Mouse (Mus musculus) skeletal muscle tissue, adult 2 months (tissue): ENCODE measurements around the gene Vegfb.

ENCODE experiments used
- DNase-seq: peaks from one replicate; pipeline ENCODE4 v3.0.0-alpha.2; 2012; ENCODE audit warnings: low read depth, low spot score

Vegfb gene

DNA sequence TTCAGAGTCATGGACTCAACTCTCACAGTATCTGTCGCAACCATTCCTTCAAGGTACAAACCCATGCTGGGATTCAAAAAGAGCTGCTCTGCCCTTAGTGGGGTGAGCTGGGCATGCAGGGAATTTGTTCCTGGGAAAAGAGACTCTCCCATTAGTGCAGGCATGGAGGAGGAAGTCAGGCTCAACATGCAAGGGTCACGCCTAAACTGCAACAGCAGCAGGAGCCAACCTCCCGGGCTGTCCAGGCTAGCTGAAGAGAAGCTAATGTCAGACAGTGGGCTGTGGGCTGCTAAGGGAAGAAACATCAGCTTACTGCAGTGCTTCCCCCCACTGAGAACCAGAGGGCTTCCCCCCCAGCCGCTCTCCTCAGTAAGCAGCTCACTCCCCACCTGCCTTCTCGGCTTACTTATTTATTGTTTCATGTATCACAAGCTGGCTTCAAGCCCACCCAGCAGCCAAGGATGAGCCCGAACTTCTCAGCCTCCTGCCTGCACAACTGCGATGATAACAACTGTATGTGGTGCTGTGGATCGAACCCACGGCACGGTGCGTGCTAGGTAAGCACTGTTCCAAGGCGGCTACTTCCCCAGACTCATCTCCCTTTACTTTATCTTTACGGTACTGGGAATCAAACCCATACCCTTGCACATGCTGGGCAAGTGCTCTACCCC is 15.1 kb downstream of the Vegfb start:
- DNase-seq, result no peak

DNA sequence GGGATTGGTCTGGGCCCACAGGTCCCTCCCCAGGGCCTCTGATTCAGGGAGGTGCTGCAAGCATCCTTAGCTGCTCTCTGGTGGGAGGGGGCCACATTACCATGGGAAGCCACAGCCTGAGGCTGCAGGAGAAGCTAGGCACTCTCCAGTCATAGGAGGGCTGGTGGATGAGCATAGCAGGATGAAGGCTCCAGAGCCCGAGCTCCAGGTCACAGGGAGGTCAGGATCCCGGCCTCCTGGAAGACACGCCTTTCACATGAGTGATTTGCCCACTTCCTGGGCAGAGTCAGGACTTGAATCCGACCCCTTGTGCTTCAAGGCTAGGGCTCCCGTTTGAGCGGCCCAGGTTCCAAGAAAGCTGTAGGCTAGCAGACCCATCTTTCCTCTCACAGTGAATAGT is 15.8 kb downstream of the Vegfb start:
- no peak for DNase-seq

DNA sequence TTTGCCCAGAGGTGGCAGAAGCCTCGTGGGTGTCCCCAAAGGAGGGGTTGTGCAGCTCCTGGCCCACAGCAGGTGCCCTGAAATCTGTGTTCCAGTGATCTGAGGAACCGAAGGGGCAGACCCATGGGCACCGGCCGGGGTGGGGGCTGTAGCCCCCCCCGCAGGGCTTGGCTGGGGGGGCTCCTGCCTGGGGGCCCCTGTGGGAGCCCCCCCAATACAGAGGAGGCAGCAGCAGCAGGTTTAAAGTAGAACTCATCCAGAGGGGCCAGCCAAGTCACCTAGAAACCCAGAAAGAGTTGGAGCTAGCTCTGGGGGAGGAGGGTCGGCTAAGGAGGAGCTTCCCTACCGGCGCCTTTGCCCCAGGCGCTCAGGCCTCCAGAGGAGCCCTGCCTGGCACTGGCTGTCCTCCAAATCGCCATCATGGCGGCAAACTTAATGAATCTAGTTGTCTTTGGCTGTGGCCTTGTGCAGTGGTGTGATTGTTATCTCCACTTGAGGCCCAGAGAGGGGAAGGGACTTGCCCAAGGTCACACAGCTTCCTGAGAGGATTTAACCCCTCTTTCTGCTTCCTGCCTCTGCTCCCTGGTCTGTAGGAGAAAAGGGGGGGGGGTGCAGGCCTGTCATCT is 16.9 kb downstream of the Vegfb start:
- no peak for DNase-seq

DNA sequence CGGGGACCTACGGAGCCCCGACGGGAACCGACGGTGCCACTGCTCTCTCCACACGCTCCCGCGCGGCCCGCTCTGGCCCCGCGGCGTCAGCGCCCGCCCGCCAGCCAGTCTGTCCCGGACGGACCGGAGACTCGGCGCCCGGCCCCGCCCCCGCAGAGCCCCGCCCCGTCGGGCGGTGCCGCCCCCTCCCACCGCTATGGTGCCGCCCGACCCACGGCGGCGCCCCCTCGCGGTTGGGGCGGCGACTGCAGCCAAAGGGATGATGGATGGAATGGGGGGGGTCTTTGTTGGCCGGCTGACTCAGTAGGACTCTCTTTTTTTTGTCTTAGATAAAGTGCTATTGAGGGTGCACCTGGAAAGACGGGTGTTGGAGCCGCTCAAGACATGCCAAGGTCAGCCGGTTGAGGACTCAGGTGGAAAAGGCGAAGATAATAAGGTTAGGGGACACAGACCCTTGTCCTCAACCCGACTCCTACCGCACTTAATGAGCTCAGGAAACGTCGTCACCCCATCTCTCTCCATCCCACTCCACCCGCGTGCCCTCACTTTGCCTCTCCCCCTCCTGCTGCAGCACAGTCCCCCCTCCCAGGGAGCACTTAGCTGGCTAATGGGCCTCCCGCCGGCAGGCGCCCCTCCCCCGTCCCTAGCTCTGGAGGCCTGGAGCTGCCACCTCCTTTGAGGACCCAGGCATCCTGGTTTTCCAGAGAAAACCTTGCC is 17.6 kb downstream of the Vegfb start:
- no peak for DNase-seq

DNA sequence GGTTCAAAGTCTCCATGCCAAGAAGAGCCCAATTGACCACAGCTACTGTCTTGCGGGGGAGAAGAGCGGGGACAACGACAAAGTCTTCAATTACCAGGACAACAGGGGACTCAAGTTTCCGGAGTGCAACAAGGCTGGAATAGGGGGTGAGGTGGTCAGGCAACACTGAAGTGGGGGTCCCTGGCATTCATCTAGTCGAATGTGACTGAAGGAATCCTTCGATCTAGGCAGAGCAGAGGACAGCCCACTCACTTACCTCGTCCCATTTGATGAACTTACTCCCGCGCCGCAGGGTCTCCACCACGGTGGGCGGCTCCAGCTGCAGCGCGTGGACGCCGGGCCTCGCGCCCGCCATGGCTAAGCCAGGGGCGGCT is 18.2 kb downstream of the Vegfb start:
- DNase-seq, result no peak

DNA sequence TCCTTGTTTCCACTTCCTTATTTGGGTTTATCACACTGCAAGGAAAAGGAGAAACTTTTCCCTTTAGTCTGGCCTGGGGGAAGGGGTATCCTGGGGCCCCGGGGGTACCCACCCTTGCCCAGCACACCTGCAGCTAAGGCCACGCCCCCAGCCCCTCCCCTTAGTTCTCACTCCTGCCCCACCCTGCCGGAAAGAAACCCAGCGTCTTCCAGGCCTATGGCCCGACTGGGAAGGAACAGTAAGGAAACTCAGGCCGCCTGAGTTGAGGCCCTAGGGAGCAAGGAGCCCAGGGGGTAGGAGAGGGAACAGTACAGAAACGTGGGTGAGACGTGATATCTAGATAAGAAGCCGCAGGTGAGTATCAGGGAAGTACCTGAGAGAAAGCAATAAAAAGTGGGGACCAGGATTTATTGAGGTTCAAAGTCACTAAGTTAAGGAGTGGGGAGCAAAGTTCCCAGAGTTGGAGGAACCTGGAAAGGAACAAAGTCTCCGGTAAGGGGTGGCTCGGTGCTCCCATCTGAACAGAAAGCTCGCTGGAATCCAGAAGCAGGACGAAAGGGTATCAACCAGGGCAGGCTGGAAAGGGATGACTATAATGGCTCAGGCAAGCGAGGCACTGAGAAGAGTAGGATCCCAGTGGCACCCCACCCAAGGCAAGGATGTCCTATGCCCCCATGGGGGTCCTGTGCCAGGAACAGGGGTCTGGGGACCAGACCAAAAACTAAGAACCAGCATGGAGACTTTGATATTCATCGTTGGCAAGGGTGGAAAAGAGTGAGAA is 18.8 kb downstream of the Vegfb start:
- no peak for DNase-seq

DNA sequence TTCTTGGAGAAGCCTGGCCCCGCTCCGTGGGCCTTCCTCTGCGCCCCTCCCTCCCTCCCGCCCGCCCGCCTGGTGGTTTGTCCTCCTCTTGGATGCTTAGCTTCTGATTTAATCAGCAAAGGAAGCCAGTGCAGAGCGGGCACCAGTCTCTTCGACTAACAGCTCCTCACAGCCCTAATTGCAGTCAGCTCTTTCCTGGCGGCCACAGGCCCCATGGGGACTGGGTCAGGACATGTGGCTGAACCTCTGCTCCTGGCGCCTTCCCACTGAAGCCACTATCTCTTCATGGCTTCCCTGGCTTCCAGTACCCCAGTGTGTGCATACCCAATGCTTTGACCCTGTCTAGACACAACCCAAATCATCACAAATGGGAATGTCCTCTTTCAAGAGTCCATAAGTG is 31.0 kb downstream of the Vegfb start:
- DNase-seq, result no peak

DNA sequence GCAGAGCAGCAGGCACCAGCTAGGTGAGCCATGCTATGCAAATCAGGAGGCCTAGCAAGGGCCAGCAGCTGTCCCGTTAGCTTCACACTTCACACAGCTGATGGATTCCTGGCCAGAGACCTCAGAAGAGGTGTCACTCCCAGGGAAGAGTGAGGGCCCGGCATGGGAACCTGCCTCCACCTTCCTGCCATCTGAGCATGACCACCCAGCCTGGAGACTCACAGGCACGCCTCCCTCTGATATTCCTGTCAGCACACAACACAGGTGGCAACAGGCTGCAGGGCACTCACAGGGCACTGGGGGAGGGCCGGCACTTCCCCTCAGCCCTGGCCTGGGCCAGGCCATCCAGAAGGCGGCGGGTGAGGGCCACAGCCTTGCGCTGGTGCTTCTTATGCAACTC is 32.0 kb downstream of the Vegfb start:
- DNase-seq, result no peak

DNA sequence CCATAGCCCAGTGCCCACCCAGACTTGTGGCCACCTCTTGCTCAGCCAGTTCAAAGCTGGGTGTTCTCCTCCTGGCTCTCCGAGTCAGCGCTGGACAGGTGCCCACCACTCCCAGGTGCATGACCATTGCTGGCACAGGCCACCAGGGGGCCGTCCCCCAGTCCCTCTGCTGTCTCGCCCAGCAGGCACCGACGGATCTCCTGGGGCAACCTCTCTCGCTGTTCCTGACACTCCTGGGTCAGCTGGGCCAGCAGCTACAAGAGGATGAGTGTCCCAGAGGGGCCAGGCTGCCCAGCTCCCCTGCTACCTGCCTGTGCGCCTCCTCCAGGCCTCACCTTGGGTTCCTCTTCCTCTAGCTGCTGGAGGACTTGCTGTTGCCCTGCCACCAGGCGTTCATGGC is 33.4 kb downstream of the Vegfb start:
- DNase-seq, result no peak

DNA sequence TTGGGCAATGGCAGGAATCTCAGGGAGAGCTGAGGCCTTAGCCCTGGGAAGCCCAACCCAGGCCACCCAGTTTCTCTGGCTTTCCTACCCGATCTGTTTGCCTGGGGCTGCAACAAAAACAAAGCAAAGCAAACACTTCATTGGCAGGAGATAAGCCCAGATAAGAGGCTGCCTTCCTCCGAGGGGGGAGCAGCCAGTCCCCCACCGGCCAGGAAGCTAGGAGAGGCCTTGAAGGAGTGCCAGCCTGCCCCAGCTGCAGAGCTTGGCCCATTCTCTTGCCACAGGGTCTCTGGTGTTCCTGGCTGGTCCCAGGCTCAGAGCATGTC is 34.8 kb downstream of the Vegfb start:
- DNase-seq, result no peak

DNA sequence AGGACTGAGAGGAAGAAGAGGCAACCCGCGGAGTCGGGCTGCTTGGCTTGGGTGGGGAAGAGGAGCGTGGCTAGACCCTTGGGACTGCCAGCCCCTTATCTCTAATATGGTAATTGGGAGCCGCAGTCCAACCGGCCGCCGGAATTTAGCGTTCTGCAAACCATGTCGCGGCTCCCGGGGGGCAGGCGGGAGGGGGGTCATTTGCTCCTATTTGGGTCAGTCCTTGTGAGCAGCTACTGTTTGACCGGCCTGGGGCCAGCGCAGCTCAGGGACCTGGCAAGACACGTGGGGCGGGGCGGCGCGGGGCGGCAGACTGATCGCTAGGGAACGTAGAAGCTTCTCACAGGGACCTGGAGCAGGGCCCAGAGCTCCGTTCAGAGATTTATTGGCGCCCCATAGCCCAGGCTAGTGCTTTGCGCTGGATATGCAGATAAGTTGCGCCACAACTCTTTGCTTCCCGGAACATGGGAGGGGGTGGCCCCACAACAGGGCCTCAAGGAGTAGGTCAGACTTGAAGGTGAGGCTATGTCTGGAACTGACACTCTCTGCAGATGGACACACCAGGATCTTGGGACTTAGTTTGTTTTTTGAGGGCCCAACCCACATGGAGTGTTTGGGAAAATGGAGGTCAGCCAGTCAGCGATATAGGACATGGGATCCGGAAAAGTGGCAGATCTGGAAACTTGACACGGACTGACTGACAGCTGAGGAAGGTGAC is 35.3 kb downstream of the Vegfb start:
- peak; percentile 87 for DNase-seq

DNA sequence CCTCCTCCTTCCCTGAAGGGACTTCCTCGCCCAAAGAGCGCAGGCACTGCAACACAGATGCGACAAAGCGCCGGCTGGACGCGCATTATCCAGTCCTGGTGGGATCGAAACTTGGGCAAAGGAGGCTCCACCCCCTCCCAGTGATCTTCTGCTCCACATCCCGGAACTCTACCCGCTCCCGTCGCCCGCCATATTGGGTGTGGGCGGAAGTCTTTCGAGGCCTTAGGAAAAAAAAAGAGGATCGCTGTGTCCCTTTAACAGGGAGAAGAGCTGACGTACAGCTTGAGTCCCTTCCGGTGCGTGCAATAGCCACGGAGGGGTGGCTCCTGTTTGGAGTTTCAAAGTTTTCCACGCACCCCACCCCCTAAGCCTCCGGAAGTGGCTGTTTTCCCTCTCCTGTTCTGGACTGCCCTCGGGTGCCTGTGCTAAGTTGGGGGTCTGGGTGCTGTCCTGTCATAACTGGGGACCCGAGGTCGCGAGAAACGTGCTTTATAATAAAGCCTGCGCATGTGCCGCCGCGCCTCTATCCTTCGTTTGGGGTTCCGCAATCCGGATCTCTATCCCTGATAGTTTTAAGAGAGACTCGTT is 36.0 kb downstream of the Vegfb start:
- peak; percentile 94 for DNase-seq

DNA sequence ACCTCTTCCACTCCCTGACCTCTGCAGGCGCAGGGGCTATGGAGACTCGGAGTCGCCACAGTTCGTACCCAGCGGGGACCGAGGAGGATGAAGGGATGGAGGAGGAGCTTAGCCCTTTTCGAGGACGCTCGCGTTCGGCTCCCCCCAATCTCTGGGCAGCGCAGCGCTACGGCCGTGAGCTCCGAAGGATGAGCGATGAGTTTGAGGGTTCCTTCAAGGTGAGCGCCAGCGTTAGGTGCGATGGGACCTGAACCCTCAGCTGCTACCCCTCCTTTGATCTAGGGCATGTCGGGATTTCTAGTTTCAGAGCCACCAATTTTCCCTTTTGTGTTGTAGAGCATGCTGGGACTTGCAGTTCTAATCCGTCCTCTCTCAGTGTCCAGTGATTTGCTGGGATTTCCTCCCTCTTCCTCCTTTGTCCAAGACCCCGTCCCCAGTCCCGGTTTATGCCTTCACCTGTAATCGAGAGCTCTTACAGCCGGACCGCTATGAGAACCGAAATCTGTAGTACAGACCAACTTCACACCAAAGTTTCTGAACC is 36.8 kb downstream of the Vegfb start:
- DNase-seq, result peak; percentile 51

DNA sequence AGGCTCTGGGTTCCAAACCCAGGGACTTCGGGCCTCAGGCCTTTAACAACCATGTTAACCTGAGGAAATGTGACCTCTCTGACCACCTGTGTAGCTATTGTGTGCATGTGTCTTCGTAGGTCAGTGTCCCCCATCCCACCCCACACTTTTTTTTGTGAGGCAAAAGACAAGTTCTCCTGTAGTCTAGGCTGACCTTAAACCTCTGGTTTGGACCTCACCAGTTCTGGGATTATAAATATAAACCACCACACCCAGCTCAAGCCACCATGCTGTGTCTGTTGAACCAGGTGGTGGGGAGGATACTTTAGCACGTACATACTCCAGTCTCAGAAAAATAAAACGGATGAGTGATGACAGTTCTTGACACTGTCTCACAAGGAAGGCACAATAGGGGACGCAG is 37.5 kb downstream of the Vegfb start:
- DNase-seq, result no peak

DNA sequence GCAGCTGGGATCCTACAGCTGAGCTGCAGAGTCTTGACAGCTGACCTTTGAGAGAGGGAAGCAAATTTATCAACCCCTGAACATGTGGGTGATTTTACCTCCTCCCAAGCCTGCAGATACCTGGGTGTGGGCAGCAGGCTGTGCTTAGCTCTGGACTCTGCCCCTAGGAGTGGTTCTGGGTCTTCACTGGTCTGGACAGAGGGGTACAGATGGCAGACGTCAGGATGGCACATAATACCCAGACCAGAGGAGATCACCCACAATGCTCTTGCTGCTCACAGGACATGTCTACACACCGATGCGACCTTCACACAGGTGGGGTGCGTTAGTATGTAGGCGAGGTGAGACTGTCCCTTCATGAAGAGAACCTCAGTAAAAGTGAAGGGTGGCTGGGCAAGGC is 37.9 kb downstream of the Vegfb start:
- no peak for DNase-seq

DNA sequence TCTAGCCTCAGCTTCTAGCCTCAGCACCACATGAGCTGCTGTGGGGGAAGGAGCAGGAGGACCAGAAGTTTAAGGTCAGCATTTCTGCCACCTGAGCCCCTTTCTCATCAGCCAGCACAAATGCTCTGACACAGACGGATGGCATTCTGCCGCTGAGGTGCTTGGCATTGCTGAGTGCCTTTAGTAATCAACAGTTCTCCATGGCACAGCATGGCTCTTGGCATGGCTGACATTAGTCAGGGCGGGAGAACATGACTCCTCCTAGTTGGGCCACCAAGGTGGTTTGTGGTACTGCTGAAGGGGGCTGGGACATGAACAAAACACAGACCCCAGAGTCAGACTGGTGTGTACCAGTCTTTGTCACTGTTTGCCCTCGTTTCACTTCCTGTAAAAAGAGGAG is 39.3 kb downstream of the Vegfb start:
- no peak for DNase-seq

DNA sequence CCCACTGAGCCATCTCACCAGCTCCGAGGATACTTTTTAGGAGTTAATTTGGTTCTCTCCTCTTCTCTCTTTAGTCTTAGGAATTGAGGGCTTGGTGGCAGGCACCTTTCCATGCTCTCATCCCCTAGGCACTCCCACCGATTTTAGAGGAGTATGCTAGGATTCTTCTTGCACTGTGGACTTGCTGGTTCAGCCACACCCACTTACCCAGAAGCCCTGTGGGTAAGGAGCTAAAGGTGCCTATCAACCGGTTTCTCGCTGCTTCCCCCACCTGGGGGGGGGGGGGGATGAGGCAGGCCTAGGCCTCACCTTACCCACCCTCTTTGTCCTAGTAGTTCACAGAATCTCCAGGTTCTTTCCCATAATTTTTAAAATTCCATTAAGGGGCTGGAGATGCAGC is 39.7 kb downstream of the Vegfb start:
- DNase-seq, result no peak

DNA sequence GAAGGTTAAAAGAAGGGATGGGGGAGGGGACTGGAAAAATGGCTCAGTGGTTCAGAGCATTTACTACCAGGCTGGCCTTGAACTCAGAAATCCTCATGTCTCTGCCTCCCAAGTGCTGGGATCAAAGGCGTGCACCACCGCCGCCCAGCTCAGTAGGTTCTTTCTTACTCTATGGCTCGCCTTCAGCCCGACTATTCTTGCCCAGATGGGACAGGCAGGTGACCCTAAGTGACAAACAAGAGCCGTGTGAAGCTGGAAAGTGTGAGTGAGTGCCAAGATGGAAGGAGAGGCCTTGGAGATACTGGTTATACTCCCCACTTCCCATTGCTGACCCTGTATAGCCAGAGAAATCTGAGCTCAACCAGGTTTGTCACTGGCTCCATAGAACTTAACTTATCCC is 43.7 kb downstream of the Vegfb start:
- DNase-seq, result no peak

DNA sequence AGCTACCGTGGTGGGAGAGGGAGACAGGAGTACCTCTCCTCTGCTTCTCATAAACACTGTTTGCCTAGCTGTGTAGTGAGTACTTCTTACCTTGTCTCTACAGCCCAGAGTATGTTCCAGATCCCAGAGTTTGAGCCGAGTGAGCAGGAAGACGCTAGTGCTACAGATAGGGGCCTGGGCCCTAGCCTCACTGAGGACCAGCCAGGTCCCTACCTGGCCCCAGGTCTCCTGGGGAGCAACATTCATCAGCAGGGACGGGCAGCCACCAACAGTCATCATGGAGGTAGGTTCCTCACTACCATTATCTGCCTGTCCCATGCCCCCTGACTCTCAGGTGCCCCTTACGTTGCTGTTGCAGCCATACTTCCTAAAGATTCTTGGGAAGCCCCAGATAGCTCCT is 44.7 kb downstream of the Vegfb start:
- no peak for DNase-seq

DNA sequence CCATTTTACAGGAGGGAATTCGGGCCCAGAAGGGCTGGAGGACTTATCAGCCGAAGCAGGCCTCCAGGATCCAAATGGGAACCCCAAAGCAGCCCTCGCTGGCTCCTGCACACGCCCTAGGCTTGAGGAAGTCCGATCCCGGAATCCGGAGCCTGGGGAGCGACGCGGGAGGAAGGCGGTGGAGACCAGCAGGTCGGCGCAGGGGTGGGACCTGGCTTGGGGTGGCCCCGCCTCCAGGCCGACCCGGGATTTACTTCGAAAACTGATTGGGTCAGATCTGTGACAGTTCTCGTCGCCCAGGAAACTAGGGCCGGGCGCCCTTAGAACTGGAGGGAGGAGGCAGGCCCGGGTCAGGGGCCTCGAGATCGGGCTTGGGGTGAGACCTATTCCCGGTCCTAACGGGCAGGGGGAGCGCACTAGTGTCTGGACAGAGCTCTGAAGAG is 45.2 kb downstream of the Vegfb start, which contains the start of gene Gpr137:
Gene Gpr137 (minus strand): TSS at position 232 of the 443 bp plus-strand sequence.
- peak; percentile 90 for DNase-seq
